ENCODE assay signal across 22 mouse cellular contexts in the genomic region with DNA sequence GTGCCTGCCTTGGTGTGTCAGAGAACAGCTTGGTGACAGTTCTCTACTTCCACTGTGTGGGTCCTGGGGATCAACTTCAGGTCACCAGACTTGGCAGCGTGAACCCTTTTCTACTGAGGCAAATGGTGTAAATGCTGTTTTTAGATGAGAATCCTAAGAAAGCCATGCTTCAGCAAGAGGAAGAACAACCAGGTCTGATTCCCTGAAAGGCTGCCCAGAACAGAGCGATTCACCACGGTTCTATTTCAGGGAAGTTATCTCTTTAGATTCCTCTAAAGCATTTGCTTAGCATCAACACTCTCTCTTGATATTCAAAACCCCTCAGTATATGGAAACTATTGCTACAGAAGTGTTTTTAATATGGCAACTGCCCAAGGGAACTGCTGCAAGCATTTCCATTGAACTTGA. TPM values are rescaled to one million over a fixed set of nuclear protein-coding genes. Genes with fewer than 3 reads are reported as not detected.
DNase-seq lines count a peak whose midpoint lies in the region; ATAC-seq and TF ChIP-seq lines count a peak whose summit lies in the region.
"Had no signal": no experiment of that assay in that cellular context is flagged by ENCODE, and none has a peak within 500 bp of the region (broad histone marks: within the 10 kb centered on the region; RNA-seq: fewer than 3 reads in every experiment).

No protein-coding gene starts in this region.

- H3K9me3 ChIP-seq in heart, embryonic 13.5 days: peaks cover 4% of the 10 kb centered on the region; the same call in 1 of the 2 replicates
- H3K9me3 ChIP-seq in lung, embryonic 14.5 days (ENCODE audit: low read depth, low read length): no peaks in the 10 kb centered on the region
- H3K9me3 ChIP-seq: hindbrain, embryonic 13.5 days; intestine, embryonic 15.5 days; liver, embryonic 15.5 days had no signal

- no peak overlapping the region for H3K9ac ChIP-seq in heart, embryonic 13.5 days
- H3K9ac ChIP-seq in heart, adult 2 months (ENCODE audit: low read depth, low read length): no peak overlapping the region
- H3K9ac ChIP-seq in lung, embryonic 14.5 days: no peak overlapping the region
- H3K9ac ChIP-seq: hindbrain, embryonic 13.5 days; intestine, embryonic 15.5 days; liver, embryonic 15.5 days had no signal

- TF ChIP-seq POLR2A in heart, adult 2 months (IDR thresholded peaks at IDR 0.05; ENCODE audit: insufficient read depth, low read depth, low read length): no peak
- no peak for TF ChIP-seq POLR2A in lung, adult 2 months (IDR thresholded peaks at IDR 0.05; ENCODE audit: borderline replicate concordance, extremely low read depth, low read depth, low read length)

- TF ChIP-seq EP300 in heart, adult 2 months (IDR thresholded peaks at IDR 0.05; ENCODE audit: insufficient read depth, low read depth, low read length): no peak

- no peaks in the 10 kb centered on the region for H3K36me3 ChIP-seq in heart, embryonic 13.5 days
- no peaks in the 10 kb centered on the region for H3K36me3 ChIP-seq in heart, adult 2 months (ENCODE audit: control insufficient read depth, insufficient read depth, low read length)
- H3K36me3 ChIP-seq in lung, embryonic 14.5 days (ENCODE audit: insufficient read depth): no peaks in the 10 kb centered on the region
- H3K36me3 ChIP-seq: hindbrain, embryonic 13.5 days; intestine, embryonic 15.5 days; liver, embryonic 15.5 days had no signal

- intact Hi-C loops in heart, adult 2 months (cut with DNase I): loop anchor here (5.0 kb wide), 1 partner anchor 46 kb away; a partner anchor contains a TSS
- intact Hi-C loops in left cerebral cortex, postnatal 14 days (cut with DNase I): no loop called here

- peak overlapping the region; percentile 20; the same call in 1 of the 2 replicates for H3K4me2 ChIP-seq in heart, embryonic 13.5 days
- H3K4me2 ChIP-seq in lung, embryonic 14.5 days: no peak overlapping the region
- H3K4me2 ChIP-seq: heart, embryonic 11.5 days; hindbrain, embryonic 13.5 days; intestine, embryonic 15.5 days; liver, embryonic 15.5 days had no signal

- no peak for ATAC-seq in heart, embryonic 13.5 days (ENCODE audit: extremely low read depth, insufficient number of reproducible peaks, low FRiP score, low TSS enrichment)
- no peak; the same call in 1 of the 2 replicates for ATAC-seq in lung, embryonic 14.5 days (ENCODE audit: insufficient read depth)
- ATAC-seq: forebrain, embryonic 16.5 days; intestine, embryonic 15.5 days; midbrain, embryonic 16.5 days had no signal

- TF ChIP-seq CTCF in heart, adult 2 months (IDR thresholded peaks at IDR 0.05): no peak
- TF ChIP-seq CTCF in lung, embryonic 14.5 days (IDR thresholded peaks at IDR 0.05; ENCODE audit: low read depth): no peak
- no peak for TF ChIP-seq CTCF in lung, adult 2 months (IDR thresholded peaks at IDR 0.05; ENCODE audit: insufficient read depth, low read length)

- WGBS in heart, embryonic 13.5 days: 13% methylated on average over 3 of the region's 3 CpGs
- 30% methylated on average over 3 of the region's 3 CpGs for whole genome bisulfite sequencing in heart, adult 2 months
- WGBS in lung, embryonic 14.5 days: 36% methylated on average over 3 of the region's 3 CpGs
- WGBS in lung, adult 2 months: 45% methylated on average over 3 of the region's 3 CpGs

- peaks cover 25% of the 10 kb centered on the region for H3K4me1 ChIP-seq in heart, embryonic 13.5 days
- H3K4me1 ChIP-seq in heart, adult 2 months (ENCODE audit: control insufficient read depth, insufficient read depth, low read length): peaks cover 3% of the 10 kb centered on the region
- peaks cover 4% of the 10 kb centered on the region; the same call in 1 of the 2 replicates for H3K4me1 ChIP-seq in lung, embryonic 14.5 days (ENCODE audit: insufficient read depth)
- H3K4me1 ChIP-seq in lung, adult 2 months (ENCODE audit: control insufficient read depth, insufficient read depth, low read length): no peaks in the 10 kb centered on the region
- H3K4me1 ChIP-seq: hindbrain, embryonic 13.5 days; intestine, embryonic 15.5 days had no signal

- H3K27ac ChIP-seq in heart, embryonic 13.5 days (replicated peaks): peak overlapping the region; percentile 78
- no peak overlapping the region for H3K27ac ChIP-seq in heart, adult 2 months
- peak overlapping the region; percentile 3; the same call in 1 of the 2 replicates for H3K27ac ChIP-seq in lung, embryonic 14.5 days (ENCODE audit: low read depth)
- H3K27ac ChIP-seq: hindbrain, embryonic 13.5 days; intestine, embryonic 15.5 days; kidney, postnatal 0 days; liver, embryonic 15.5 days had no signal

- DNase-seq in heart, adult 2 months: no peak
- peak; percentile 69 for DNase-seq in lung, embryonic 14.5 days
- no peak for DNase-seq in lung, adult 2 months
- peak; percentile 35 for DNase-seq in NIH3T3 (ENCODE audit: low read depth)
- DNase-seq in left cerebral cortex, postnatal 14 days (ENCODE audit: low spot score in 2 of 2): peak; percentile 45 to 75
- DNase-seq in testis, postnatal 10 days (ENCODE audit: low spot score): no peak
- DNase-seq in thymus, postnatal 0 days (ENCODE audit: low spot score): no peak
- DNase-seq: adrenal gland, postnatal 14 days; cerebellum, adult 2 months; gastrocnemius, postnatal 10 days; layer of hippocampus, postnatal 36 days; retina, postnatal 1 day; thymus, adult 18-20 months had no signal

- H3K27me3 ChIP-seq in heart, embryonic 13.5 days (replicated peaks): peaks cover 8% of the 10 kb centered on the region
- no peaks in the 10 kb centered on the region for H3K27me3 ChIP-seq in heart, adult 2 months (ENCODE audit: control insufficient read depth, insufficient read depth, low read length)
- H3K27me3 ChIP-seq in lung, embryonic 14.5 days (ENCODE audit: insufficient read depth, low read length): no peaks in the 10 kb centered on the region
- H3K27me3 ChIP-seq: hindbrain, embryonic 13.5 days; intestine, embryonic 15.5 days; liver, embryonic 15.5 days had no signal

- H3K79me2 ChIP-seq in heart, adult 2 months (replicated peaks; ENCODE audit: control insufficient read depth, insufficient read depth, low read length): no peaks in the 10 kb centered on the region

- H3K4me3 ChIP-seq in heart, embryonic 13.5 days: no peak overlapping the region
- no peak overlapping the region for H3K4me3 ChIP-seq in heart, adult 2 months
- H3K4me3 ChIP-seq in lung, embryonic 14.5 days (ENCODE audit: low read depth, low read length): no peak overlapping the region
- no peak overlapping the region for H3K4me3 ChIP-seq in lung, adult 2 months (replicated peaks; ENCODE audit: extremely low read depth, low read depth, low read length)
- H3K4me3 ChIP-seq: hindbrain, embryonic 13.5 days; intestine, embryonic 15.5 days; liver, embryonic 15.5 days; megakaryocyte, embryonic 14.5 days had no signal

RNA-seq across cellular contexts. Expression of a gene that starts 24.2 kb away (rescaled TPM):
- 3.7 and 4.3 TPM in 2 replicates for polyA plus RNA-seq in heart, embryonic 13.5 days (2015; fragmentation: Nextera tagmentation; extraction: Ambion mirVana)
- 1 to 10 TPM; 3.6 to 6.1 TPM for total RNA-seq in heart, adult 2 months (2021)
- 9.0 and 11.4 TPM in 2 replicates for polyA plus RNA-seq in heart, adult 2 months (2012; rRNA removed)
- polyA plus RNA-seq in lung, embryonic 14.5 days (2014; fragmentation: Nextera tagmentation; extraction: Ambion mirVana): 4.3 and 5.6 TPM in 2 replicates
- polyA plus RNA-seq in lung, adult 2 months (2012; rRNA removed): 12.3 and 13.3 TPM in 2 replicates
- total RNA-seq in left cerebral cortex, postnatal 14 days (2021): 1 to 10 TPM; 3.8 to 4.1 TPM
- 1.3 and 1.6 TPM in 2 replicates for polyA plus RNA-seq in thymus, postnatal 0 days (2015; fragmentation: Nextera tagmentation; extraction: Ambion mirVana)

RNA-seq across cellular contexts. Expression of a gene that starts 46.7 kb away (rescaled TPM):
- polyA plus RNA-seq in heart, embryonic 13.5 days (2015; fragmentation: Nextera tagmentation; extraction: Ambion mirVana): 0.23 and 0.39 TPM in 2 replicates
- 1 to 10 TPM in 1 of 2 experiments, under 1 TPM in 1; 0.84 to 1.3 TPM for total RNA-seq in heart, adult 2 months (2021)
- polyA plus RNA-seq in heart, adult 2 months (2012; rRNA removed): 1.4 and 2.9 TPM in 2 replicates
- 0.30 and 0.43 TPM in 2 replicates for polyA plus RNA-seq in lung, embryonic 14.5 days (2014; fragmentation: Nextera tagmentation; extraction: Ambion mirVana)
- polyA plus RNA-seq in lung, adult 2 months (2012; rRNA removed): 10.8 and 11.7 TPM in 2 replicates
- total RNA-seq in left cerebral cortex, postnatal 14 days (2021): 1 to 10 TPM; 4.0 to 4.1 TPM
- polyA plus RNA-seq in thymus, postnatal 0 days (2015; fragmentation: Nextera tagmentation; extraction: Ambion mirVana): 10.5 and 12.0 TPM in 2 replicates

Comparison
In these comparisons a context has a peak if more than half of its experiments do, and no peak if none do; other contexts are left out.
1. DNase-seq: peak in lung, embryonic 14.5 days (single experiment), NIH3T3 (single experiment) and left cerebral cortex, postnatal 14 days (2 of 2); none in heart, adult 2 months (0 of 2), lung, adult 2 months (single experiment), testis, postnatal 10 days (single experiment) and thymus, postnatal 0 days (single experiment).